Mouse (Mus musculus) ES-Bruce4 (cell line): ENCODE measurements around the gene E330034G19Rik. TPM values are rescaled to one million over a fixed set of nuclear protein-coding genes. Genes with fewer than 3 reads are reported as not detected.

Experiments used
- H3K27ac ChIP-seq: 2 replicates; pipeline ENCODE4 v1.5.1; 2012; ENCODE audit warnings: low read length, inconsistent platforms; ENCODE audit not compliant: insufficient read depth
- H3K27me3 ChIP-seq: 2 replicates; pipeline ENCODE4 v1.6.1; 2012; ENCODE audit warnings: mild to moderate bottlenecking, low read length, inconsistent platforms; ENCODE audit not compliant: control insufficient read depth, poor library complexity, insufficient read depth, severe bottlenecking
- H3K36me3 ChIP-seq: 2 replicates; pipeline ENCODE4 v1.6.1; 2012; ENCODE audit warnings: inconsistent platforms, mild to moderate bottlenecking, low read length, moderate library complexity; ENCODE audit not compliant: control insufficient read depth, poor library complexity, insufficient read depth, severe bottlenecking
- H3K4me1 ChIP-seq: one replicate; pipeline ENCODE4 v1.8.1; 2011; ENCODE audit warnings: low read length; ENCODE audit not compliant: control insufficient read depth, insufficient read depth
- H3K4me3 ChIP-seq: 2 replicates; pipeline ENCODE4 v1.5.1; 2011; ENCODE audit warnings: low read depth, mild to moderate bottlenecking, low read length
- H3K9ac ChIP-seq: 2 replicates; pipeline ENCODE4 v1.6.1; 2012; ENCODE audit warnings: low read depth, mild to moderate bottlenecking, inconsistent platforms; ENCODE audit not compliant: poor library complexity, severe bottlenecking
- H3K9me3 ChIP-seq: replicated peaks from 2 replicates; pipeline ENCODE4 v1.6.1; 2012; ENCODE audit warnings: mild to moderate bottlenecking, low read length, inconsistent platforms; ENCODE audit not compliant: control insufficient read depth, poor library complexity, insufficient read depth, severe bottlenecking
- CTCF ChIP-seq: IDR thresholded peaks from one replicate; pipeline ENCODE4 v1.8.1; 2011; ENCODE audit warnings: low read depth, low read length
- EP300 ChIP-seq: IDR thresholded peaks from 2 replicates; pipeline ENCODE4 v1.6.1; 2011; ENCODE audit warnings: low read depth, low read length; ENCODE audit not compliant: insufficient read depth
- POLR2A ChIP-seq: IDR thresholded peaks from one replicate; pipeline ENCODE4 v1.8.1; 2011; ENCODE audit warnings: low read length; ENCODE audit not compliant: insufficient read depth
- polyA plus RNA-seq: library from polyadenylated mRNA; stranded (reverse); fragments of >200 nt; gene quantifications from 2 replicates; pipeline ENCODE4 v1.2.4, GENCODE M21; 2011; ENCODE audit warnings: low read depth; ENCODE audit not compliant: missing spikeins, insufficient read depth, insufficient read length

Gene E330034G19Rik
- polyA plus RNA-seq, 1 experiment = not detected

- Histone ChIP-seq H3K27me3 (no peaks in the 10 kb centered on the region), H3K36me3 (no peaks in the 10 kb centered on the region), H3K9ac (no peak overlapping the region), H3K4me1 (no peaks in the 10 kb centered on the region), H3K27ac (no peak overlapping the region), H3K4me3 (no peak overlapping the region), H3K9me3 (no peaks in the 10 kb centered on the region)
- TF ChIP-seq CTCF (peak; percentile 12), POLR2A (no peak)
These were observed 19.4 kb upstream of the E330034G19Rik start for GRCm38 (mm10) chr14:24273575-24273974.

GRCm38 (mm10) chr14:24275534-24275933 is 17.5 kb upstream of the E330034G19Rik start:
- no peak for TF ChIP-seq CTCF
- no peak for TF ChIP-seq EP300
- no peak for TF ChIP-seq POLR2A

GRCm38 (mm10) chr14:24281278-24281677 is 11.7 kb upstream of the E330034G19Rik start:
- Histone ChIP-seq H3K27ac (no peak overlapping the region), H3K36me3 (no peaks in the 10 kb centered on the region), H3K4me3 (no peak overlapping the region), H3K4me1 (no peaks in the 10 kb centered on the region), H3K9me3 (no peaks in the 10 kb centered on the region), H3K9ac (no peak overlapping the region), H3K27me3 (no peaks in the 10 kb centered on the region)
- TF ChIP-seq CTCF (no peak), EP300 (no peak), POLR2A (no peak)

More at GRCm38 (mm10) chr14:24275534-24275933, 17.5 kb upstream of the E330034G19Rik start:
- Histone ChIP-seq H3K27me3 (no peaks in the 10 kb centered on the region), H3K36me3 (no peaks in the 10 kb centered on the region), H3K9ac (no peak overlapping the region), H3K27ac (no peak overlapping the region), H3K4me3 (no peak overlapping the region), H3K9me3 (no peaks in the 10 kb centered on the region), H3K4me1 (no peaks in the 10 kb centered on the region)

- no peak overlapping the region for H3K9ac ChIP-seq
- no peaks in the 10 kb centered on the region for H3K4me1 ChIP-seq
- TF ChIP-seq CTCF (peak; percentile 16), EP300 (no peak), POLR2A (no peak)
- H3K27me3 ChIP-seq = no peaks in the 10 kb centered on the region
- H3K27ac ChIP-seq = no peak overlapping the region
- H3K36me3 ChIP-seq = no peaks in the 10 kb centered on the region
- no peaks in the 10 kb centered on the region for H3K9me3 ChIP-seq
- H3K4me3 ChIP-seq = no peak overlapping the region
These were observed 10.7 kb upstream of the E330034G19Rik start for GRCm38 (mm10) chr14:24282276-24282675.

GRCm38 (mm10) chr14:24286136-24286535 is 6.9 kb upstream of the E330034G19Rik start:
- no peaks in the 10 kb centered on the region for H3K9me3 ChIP-seq
- H3K9ac ChIP-seq = no peak overlapping the region
- H3K4me1 ChIP-seq = no peaks in the 10 kb centered on the region
- H3K27me3 ChIP-seq = no peaks in the 10 kb centered on the region
- H3K36me3 ChIP-seq = no peaks in the 10 kb centered on the region
- TF ChIP-seq CTCF = no peak
- no peak for TF ChIP-seq POLR2A
- no peak for TF ChIP-seq EP300
- no peak overlapping the region for H3K4me3 ChIP-seq
- no peak overlapping the region for H3K27ac ChIP-seq

- TF ChIP-seq CTCF = no peak
- TF ChIP-seq EP300 = no peak
- no peak for TF ChIP-seq POLR2A
- H3K4me3 ChIP-seq = no peak overlapping the region
- no peaks in the 10 kb centered on the region for H3K36me3 ChIP-seq
- no peaks in the 10 kb centered on the region for H3K4me1 ChIP-seq
- no peaks in the 10 kb centered on the region for H3K9me3 ChIP-seq
- H3K9ac ChIP-seq = no peak overlapping the region
- H3K27me3 ChIP-seq = no peaks in the 10 kb centered on the region; the same call in 1 of the 2 replicates
- H3K27ac ChIP-seq = no peak overlapping the region
These were observed 2.3 kb upstream of the E330034G19Rik start for GRCm38 (mm10) chr14:24290726-24291125.
